Mouse (Mus musculus) C2C12 (cell line): ENCODE measurements around the gene Pax9. TPM values are rescaled to one million over a fixed set of nuclear protein-coding genes. Genes with fewer than 3 reads are reported as not detected.

Experiments
- H3K27me3 ChIP-seq: one replicate; pipeline ENCODE4 v1.6.1; 2011; ENCODE audit not compliant: control insufficient read depth, insufficient read depth, insufficient read length
- H3K36me3 ChIP-seq: one replicate; pipeline ENCODE4 v1.6.1; 2011; ENCODE audit not compliant: control insufficient read depth, insufficient read depth
- H3K4me3 ChIP-seq: one replicate; pipeline ENCODE4 v1.5.1; 2011; ENCODE audit warnings: mild to moderate bottlenecking, control low read depth; ENCODE audit not compliant: poor library complexity, insufficient read depth, severe bottlenecking
- H3K79me2 ChIP-seq: one replicate; pipeline ENCODE4 v1.6.1; 2011; ENCODE audit not compliant: control insufficient read depth, insufficient read depth
- H3K79me3 ChIP-seq: one replicate; pipeline ENCODE4 v1.6.1; 2011; ENCODE audit warnings: low read depth, control low read depth
- H3ac ChIP-seq: one replicate; pipeline ENCODE3; 2011; ENCODE audit warnings: low read depth; ENCODE audit not compliant: control insufficient read depth, insufficient read length
- CEBPB ChIP-seq: IDR thresholded peaks from one replicate; pipeline ENCODE4 v1.6.1; 2011; ENCODE audit warnings: low read depth, mild to moderate bottlenecking, control low read depth, moderate library complexity
- CTCF ChIP-seq: IDR thresholded peaks from one replicate; pipeline ENCODE4 v1.5.1; 2011; ENCODE audit not compliant: control insufficient read depth, insufficient read depth, insufficient read length
- FOSL1 ChIP-seq: IDR thresholded peaks from one replicate; pipeline ENCODE4 v1.8.0; 2011; ENCODE audit warnings: mild to moderate bottlenecking, low read length; ENCODE audit not compliant: poor library complexity, insufficient read depth, severe bottlenecking
- MAX ChIP-seq: IDR thresholded peaks from one replicate; pipeline ENCODE4 v1.6.1; 2011; ENCODE audit warnings: mild to moderate bottlenecking, control low read depth
- MYOD1 ChIP-seq: IDR thresholded peaks from one replicate; pipeline ENCODE4 v1.6.1; 2011; ENCODE audit warnings: low read depth; ENCODE audit not compliant: control insufficient read depth, insufficient read length
- USF1 ChIP-seq: IDR thresholded peaks from one replicate; pipeline ENCODE4 v1.6.1; 2011; ENCODE audit warnings: low read depth, mild to moderate bottlenecking, control low read depth, moderate library complexity
- polyA plus RNA-seq: library from polyadenylated mRNA; unstranded; fragments of >200 nt; fragmentation: generic; extraction: Trizol; gene quantifications from one replicate; pipeline ENCODE4 v1.2.1, GENCODE M21; 2012; ENCODE audit warnings: missing spikeins

Gene Pax9
- polyA plus RNA-seq, 1 experiment = 0.01 TPM

- no peak overlapping the region for H3K4me3 ChIP-seq
- TF ChIP-seq FOSL1 (no peak), MAX (no peak), CTCF (no peak), CEBPB (no peak), MYOD1 (no peak), USF1 (no peak)
- no peak overlapping the region for H3ac ChIP-seq
- H3K79me2 ChIP-seq = no peaks in the 10 kb centered on the region
- no peaks in the 10 kb centered on the region for H3K36me3 ChIP-seq
- no peaks in the 10 kb centered on the region for H3K27me3 ChIP-seq
- no peaks in the 10 kb centered on the region for H3K79me3 ChIP-seq
These were observed 36.1 kb downstream of the Pax9 start for GRCm38 (mm10) chr12:56727631-56728030.

GRCm38 (mm10) chr12:56737104-56737503, 45.5 kb downstream of the Pax9 start:
- Histone ChIP-seq H3K36me3 (no peaks in the 10 kb centered on the region), H3K27me3 (no peaks in the 10 kb centered on the region), H3K4me3 (no peak overlapping the region), H3K79me2 (no peaks in the 10 kb centered on the region), H3ac (no peak overlapping the region), H3K79me3 (no peaks in the 10 kb centered on the region)
- TF ChIP-seq CTCF = no peak
- TF ChIP-seq FOSL1 = no peak
- no peak for TF ChIP-seq MYOD1

Other genes with a start within 250 kb of the Pax9 start
- not detected for gene Nkx2-1, start 154.9 kb upstream of the Pax9 start, polyA plus RNA-seq
- not detected for gene Nkx2-9, start 78.5 kb upstream of the Pax9 start, polyA plus RNA-seq